Mouse (Mus musculus): Measurements from ENCODE around the gene Hsd3b7.
A peak's percentile ranks its signal among the peaks of the same experiment; 100 is the strongest.
"Not testable (repeated sequence)": the region's sequence is repeated elsewhere in the genome, so short reads cannot be mapped to it uniquely, and the experiment has no call there.

Gene Hsd3b7

GRCm38 (mm10) chr7:127800435-127801009, at the start of gene Hsd3b7:
Gene Hsd3b7 (plus strand): TSS chr7:127800604.
- DNase-seq (ENCODE audit: low read depth) = peak; percentile 78

DNA sequence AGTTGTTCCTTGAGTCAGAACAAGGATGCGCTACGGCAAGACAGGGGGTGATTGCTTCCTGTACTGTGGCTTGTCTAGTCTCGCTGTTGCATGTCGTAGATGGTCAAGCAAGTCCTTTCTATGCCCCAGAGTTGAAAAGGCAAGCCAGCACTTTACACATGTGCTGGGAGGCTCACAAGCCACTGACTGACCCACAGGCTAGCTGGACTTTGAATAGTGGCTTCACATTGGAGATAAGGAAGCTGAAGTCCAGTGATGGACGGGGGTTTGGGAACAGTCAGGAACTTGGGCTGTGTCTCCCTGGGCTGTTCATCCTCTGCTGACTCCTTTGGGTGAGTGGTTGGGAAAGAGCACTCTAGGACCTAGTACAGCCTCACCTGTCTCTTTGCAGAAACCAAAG, 48.8 kb upstream of the Hsd3b7 start:
- DNase-seq (ENCODE audit: low read depth) = no peak

GRCm38 (mm10) chr7:127752069-127752468, 48.3 kb upstream of the Hsd3b7 start:
- no peak for DNase-seq (ENCODE audit: low read depth)

GRCm38 (mm10) chr7:127753158-127753557, 47.2 kb upstream of the Hsd3b7 start:
- no peak for DNase-seq (ENCODE audit: low read depth)

GRCm38 (mm10) chr7:127753741-127754140, 46.7 kb upstream of the Hsd3b7 start:
- no peak for DNase-seq (ENCODE audit: low read depth)

DNA sequence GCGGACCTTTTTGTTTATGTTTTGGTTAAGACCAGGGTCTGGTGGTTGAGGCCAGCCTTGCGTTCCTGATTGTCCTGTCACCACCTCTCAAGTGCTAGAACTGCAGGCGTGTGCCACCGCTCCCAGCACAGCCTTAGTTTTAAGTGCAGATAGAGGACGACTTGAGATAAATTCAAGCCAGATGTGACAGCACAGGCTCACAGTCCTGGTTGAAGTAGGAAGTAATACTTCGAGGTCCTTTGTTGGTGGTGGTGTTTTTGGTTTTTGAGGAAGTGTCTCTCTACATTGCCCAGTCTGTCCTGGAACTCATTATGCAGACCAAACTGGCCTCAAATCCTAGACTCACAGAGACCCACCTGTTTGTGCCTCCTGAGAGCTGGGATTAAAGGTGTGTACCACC, 40.7 kb upstream of the Hsd3b7 start:
- no peak for DNase-seq (ENCODE audit: low read depth)

GRCm38 (mm10) chr7:127760478-127760877, 39.9 kb upstream of the Hsd3b7 start:
- DNase-seq (ENCODE audit: low read depth) = no peak

GRCm38 (mm10) chr7:127761026-127761425, 39.4 kb upstream of the Hsd3b7 start:
- DNase-seq (ENCODE audit: low read depth) = no peak

DNA sequence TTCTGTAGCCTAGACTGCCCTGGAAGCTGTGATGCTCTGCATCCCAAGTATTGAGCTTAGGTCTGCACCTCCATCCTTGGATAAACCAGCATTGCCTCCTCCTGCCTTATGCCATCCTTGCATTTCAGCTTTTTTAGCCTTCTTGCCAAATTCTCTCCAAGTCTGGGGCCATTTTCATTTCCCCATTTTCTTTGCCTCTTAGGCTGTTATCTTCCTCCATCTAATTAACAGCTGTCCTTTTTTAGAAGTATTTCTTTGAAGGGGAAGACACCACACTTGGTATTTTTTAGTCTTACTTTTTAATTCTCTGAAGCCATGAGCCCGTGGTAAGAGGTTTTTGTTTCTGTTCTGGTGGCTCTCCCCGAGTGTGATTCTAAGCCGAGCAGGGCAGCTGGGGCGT, 36.8 kb upstream of the Hsd3b7 start:
- no peak for DNase-seq (ENCODE audit: low read depth)

- no peak for DNase-seq (ENCODE audit: low read depth)
Observed at GRCm38 (mm10) chr7:127765756-127766155, 34.6 kb upstream of the Hsd3b7 start.

GRCm38 (mm10) chr7:127766851-127767609, 33.4 kb upstream of the Hsd3b7 start:
- DNase-seq (ENCODE audit: low read depth) = no peak

DNA sequence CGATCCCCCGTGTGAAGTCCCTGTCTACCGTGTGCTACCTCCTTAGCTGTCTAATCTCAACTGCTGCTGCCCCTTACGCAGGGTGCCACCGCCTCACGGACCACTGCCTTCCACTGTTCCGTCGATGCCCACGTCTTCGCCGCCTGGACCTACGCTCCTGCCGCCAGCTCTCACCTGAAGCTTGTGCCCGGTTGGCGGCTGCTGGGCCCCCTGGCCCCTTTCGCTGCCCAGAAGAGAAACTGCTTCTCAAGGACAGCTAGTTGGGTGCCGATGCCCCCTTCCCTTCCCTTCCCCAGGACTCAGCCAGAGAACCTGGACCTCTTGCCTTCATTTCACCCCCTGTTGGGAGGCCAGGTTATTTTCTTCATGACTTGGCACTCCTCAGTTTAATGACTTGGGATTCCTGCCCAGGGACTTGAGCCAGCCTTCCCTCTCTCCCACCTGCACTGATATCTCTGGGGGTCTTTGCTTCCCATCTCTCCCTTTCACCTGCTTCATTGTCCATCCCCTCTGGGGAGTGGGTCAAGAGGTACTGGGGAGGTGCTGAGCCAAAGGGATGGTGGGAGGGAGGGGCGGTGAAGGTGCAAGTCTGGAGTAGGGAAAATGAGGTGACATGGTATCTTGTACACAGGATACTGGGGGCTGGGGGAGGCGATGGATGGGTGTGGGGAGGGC, 32.6 kb upstream of the Hsd3b7 start:
- DNase-seq (ENCODE audit: low read depth) = no peak

- DNase-seq (ENCODE audit: low read depth) = no peak
Observed at GRCm38 (mm10) chr7:127768346-127768996, 31.9 kb upstream of the Hsd3b7 start.

- peak; percentile 98 for DNase-seq (ENCODE audit: low read depth)
Observed at GRCm38 (mm10) chr7:127768997-127769593, 31.3 kb upstream of the Hsd3b7 start.

DNA sequence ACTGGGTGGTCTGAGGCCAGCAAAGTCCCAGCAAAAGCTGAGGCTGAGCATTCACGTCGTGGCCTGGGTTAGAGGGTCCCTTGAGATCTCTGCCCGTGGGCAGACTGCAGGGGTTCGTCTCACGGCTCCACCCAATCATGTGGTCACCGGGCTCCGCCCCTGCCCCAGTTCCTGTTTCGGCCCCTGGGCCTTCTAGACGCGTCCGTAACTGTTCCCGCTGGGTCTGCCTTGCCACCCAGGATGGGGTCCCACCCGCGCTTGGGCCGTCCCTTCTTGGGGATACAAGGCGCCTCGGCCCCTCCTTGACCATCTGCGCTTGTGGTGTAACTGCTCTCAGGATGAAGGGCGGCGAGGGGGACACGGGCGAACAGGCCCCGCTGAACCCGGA, 30.8 kb upstream of the Hsd3b7 start, which contains the start of gene Orai3:
Gene Orai3, plus strand, starts transcription at position 165 of the 388 bp plus-strand sequence.
- DNase-seq (ENCODE audit: low read depth) = peak; percentile 66

DNA sequence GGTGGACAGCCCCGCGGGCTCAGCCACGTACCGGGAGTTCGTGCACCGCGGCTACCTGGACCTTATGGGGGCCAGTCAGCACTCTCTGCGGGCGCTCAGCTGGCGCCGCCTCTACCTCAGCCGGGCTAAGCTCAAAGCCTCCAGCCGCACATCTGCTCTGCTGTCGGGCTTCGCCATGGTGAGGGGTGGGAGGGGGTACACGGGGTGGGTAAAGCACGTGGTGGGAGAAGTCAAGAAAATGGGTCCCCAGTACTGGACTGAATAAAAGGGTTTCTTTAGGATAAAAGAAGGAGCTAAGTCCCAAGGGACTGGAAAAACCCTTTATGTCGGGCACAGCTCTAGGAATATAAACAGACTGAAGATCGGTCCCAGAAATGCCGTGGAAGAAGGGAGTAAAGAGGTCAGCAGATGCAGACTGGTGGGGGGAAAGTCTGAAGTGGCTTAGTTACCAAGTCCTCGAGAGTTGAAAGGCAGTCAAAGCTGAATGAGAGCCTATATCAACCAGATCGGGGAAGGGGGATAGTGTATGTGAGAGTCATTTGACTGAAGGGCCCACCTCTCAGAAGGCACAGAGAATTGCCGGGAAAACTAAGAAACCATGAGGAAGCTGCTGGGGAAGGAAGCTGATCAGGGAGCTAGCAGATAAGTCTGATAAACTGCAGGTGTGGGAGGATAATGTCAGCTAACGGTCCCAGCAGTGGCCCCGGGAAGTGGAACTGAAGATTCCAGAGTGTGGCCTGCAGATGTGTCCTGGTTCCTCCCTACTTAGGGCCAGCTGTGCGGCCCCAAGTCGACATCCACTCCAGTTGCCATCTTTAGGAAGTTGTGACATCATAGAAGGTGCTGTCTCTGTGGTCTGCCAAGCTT, 30.1 kb upstream of the Hsd3b7 start:
- DNase-seq (ENCODE audit: low read depth) = no peak

DNA sequence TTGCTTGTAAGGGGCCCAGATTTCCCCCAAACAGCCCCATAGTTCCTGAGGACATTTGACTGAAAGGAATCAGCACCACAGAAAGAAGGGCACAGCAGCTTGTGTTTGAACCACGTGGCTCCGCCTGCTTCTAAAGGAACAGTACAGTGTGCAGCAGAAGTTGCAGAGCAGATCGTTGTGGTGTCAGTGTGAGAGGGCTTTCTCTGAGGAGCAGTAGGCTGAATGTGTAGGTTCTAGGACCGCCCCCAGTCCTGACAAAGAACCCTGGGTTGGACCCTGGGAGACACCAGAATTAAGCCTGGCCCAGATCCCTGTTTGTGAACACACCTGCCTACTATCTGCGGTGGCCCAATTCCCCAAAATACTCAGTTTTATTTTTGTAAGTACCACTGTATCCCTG, 29.1 kb upstream of the Hsd3b7 start:
- no peak for DNase-seq (ENCODE audit: low read depth)

GRCm38 (mm10) chr7:127772080-127772479, 28.3 kb upstream of the Hsd3b7 start:
- DNase-seq (ENCODE audit: low read depth) = no peak

- DNase-seq (ENCODE audit: low read depth) = no peak
Observed at GRCm38 (mm10) chr7:127772557-127772956, 27.8 kb upstream of the Hsd3b7 start.

GRCm38 (mm10) chr7:127773664-127774384, 26.6 kb upstream of the Hsd3b7 start:
- DNase-seq (ENCODE audit: low read depth) = no peak

- DNase-seq (ENCODE audit: low read depth) = not testable (repeated sequence)
Observed at GRCm38 (mm10) chr7:127775837-127776236, 24.6 kb upstream of the Hsd3b7 start.

Measured in fibroblast of lung, adult 2 months (primary cell).